Mouse (Mus musculus): ENCODE data around the gene Slc7a14. TPM values are rescaled to one million over a fixed set of nuclear protein-coding genes. Genes with fewer than 3 reads are reported as not detected.

Gene Slc7a14
- total RNA-seq, 1 experiment from 2014 or later = 4.3 TPM

DNA sequence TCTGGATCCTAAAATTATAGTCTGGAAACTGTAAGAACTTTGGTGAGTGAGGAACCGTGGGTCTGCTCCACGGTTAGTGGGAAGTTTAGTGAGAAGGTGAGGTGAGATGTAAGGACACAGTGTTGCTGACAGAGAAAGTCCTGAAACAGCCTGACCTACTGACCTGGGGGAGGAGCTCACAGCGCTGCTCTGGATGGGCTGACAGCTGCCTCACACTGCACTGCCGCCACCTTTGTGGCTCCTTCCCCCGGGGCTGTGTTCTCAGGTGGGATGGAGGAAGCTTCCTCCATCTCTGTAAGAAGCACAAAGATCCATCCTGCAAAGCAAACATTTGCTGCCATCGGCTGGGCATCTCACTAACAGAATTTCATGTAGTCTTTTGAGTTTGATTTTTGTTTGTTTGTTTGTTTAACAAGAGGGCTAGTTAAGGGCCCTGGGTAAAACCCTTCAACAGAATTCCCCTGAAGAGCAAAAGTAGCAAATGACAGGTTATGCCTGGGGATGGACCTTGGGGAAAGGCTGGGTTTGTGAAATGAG lies 101.7 kb downstream of the Slc7a14 start:
- DNase-seq = no peak

DNA sequence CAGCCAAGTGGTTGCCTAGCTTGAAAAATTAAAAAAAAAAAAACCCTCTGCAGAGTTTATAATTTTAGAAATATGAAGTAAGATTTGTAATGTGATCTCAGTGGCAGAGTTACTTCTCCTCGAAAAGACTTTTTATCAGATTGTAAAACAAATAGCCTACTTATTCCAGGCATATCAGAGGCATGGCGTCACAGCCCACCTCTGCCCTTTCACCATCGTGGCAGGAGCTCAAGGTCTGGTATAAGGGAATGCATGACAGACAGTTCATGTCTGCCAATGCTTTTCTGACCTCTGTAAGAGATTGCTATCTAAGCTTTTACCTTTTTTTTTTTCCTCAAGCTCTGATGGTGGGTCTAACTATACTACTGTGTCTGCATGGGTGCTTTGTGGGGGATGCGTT lies 102.1 kb downstream of the Slc7a14 start:
- no peak for DNase-seq

DNA sequence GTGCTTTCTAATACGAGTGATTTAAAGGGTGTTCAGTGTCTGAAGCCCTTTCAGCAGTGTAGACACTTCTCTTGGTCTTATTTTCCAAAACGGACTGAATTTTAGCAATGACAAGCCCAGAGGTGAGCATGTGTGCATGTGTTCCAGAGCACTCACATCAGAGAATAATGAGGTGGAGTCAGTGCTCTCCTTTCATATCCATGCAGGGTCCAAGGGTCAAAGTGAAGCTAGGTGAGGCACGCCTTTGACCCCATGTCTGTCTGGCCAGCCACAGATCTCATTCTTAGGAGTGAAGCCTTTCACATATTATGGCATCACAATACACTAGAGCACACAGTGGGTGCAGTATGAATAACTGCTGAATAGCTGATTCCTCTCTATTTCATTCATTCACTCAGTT lies 105.0 kb downstream of the Slc7a14 start:
- DNase-seq = no peak

DNA sequence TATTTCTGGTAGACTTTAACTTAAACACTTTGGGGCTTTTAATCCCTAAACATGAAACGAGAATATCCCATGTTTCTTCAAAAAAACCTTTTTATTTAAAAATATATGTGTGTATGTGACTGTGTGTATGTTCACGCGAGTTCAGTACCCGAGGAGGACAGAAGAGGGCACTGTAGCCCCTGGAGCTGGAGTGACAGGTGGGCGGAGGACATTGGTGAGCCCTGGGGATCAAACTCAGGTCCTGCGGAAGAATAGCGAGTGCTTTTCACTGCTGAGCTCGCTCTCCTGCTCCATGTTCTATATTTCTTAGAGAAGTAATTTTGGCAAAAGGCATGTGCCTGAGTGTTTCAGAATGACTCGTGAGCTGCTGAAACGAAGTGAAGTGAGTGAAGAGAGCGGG lies 106.2 kb downstream of the Slc7a14 start:
- DNase-seq = no peak

DNA sequence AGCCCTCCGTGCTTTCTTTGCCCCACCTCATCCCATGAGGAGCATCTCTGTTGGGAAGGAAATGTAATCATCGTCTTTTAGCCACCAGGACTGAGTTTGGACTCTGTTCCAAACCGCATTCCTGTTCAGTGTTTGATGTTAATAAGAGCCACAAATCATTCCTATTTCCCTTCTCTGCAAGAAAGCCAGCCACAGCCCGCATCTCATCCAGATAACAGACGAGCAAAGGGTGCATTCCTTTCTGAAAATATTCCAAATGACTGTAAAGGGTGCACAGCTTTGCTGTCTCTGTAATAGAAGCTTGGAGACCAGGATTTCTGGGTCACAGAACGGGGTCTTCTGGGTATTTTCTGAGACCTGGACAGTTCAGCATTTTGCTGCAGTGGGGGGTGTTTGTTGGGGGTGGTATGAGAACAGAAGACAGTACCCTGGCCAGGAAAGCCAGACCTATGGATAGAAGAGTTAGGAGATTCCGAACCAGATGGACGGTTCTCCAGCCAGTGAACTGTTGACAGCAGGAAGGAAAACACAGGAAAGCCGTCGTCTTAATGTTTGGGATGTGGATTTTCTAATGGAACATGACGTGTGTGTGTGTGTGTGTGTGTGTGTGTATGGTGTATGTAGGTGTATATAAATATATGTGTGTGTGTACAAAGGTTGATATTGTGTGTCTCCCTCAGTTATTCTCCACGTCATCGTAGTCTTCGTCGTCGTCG lies 110.9 kb downstream of the Slc7a14 start:
- DNase-seq = no peak

DNA sequence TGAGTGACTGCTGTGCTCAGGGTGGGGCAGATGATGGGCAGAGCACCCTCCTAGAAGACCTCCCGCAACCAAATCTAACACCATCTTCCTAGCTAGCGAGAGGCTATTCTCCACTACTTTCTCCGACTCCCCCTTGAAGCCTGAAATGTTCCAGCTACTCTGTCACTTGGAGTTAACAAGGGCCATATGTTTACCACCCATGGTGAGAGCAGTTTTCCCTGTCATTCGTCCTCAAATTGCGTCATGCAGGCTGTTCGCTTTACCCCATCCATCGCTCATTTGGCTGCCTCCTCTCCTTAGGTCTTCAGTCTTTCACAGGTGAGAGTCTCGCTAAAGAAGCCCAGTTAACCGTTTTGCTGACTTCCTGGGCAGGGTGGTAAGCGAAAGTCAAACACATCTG lies 118.8 kb downstream of the Slc7a14 start:
- DNase-seq = no peak

DNA sequence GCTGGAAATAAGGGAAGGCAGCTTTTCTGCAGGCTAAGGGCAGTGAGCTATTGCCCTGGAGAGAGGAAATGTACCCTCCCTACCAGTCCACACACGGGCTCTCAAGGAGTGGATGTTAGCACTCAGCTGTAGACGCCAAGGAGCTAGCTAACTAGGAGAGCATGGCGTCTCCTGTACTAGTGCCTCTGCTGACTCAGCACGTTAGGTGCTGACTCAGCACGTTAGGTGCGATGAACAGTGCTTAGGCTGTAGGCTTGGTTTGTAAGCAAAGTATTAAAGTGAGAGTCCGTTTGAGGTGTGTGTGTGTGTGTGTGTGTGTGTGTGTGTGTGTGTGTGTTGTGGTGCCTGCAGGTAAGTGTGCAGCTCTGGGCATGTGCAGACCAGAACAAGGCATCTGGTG lies 119.8 kb downstream of the Slc7a14 start:
- no peak for DNase-seq

DNA sequence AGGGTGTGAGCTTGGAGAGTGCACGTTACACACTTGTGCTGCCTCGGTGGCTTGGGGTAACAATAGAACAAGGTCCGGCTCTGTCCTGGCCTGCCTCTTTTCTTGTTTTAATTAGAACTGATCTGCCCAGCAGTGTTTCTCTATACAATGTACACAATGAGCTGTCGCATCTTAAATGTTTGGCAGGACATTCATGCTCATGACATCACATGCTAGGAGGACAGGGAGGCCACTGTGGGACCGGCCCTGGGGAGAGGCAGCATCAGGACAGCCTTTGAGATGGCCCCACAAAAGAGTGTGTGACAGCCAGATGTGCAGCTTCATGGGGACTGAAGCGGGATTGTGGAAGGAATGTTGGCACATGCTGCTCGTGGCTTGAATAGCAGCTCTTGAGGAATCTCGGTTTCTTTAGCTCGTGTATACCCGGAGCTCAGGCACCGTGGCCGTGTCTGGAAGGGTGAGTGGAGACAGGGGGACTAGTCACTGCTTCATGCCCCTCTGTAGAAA lies 143.8 kb downstream of the Slc7a14 start:
- DNase-seq = no peak

DNA sequence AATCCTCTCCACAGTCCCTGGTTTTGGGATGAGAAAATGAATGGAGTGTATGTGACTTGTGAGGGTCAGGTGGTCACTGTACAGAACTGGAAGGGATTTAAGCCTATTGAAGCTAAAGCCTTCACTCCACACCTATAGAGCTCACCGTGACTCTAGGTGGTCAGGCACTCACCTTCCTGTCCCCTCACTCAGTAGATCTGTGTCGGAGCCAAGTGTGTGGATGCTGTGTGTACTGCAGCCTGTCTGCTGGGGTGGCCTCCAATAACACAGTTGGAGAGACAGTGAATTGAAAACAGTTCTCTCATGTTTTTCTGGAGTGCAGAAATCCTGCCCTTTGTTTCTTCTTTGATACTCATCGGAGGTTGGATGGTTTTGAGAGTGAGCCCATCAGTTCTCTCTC lies 144.4 kb downstream of the Slc7a14 start:
- DNase-seq = no peak

DNA sequence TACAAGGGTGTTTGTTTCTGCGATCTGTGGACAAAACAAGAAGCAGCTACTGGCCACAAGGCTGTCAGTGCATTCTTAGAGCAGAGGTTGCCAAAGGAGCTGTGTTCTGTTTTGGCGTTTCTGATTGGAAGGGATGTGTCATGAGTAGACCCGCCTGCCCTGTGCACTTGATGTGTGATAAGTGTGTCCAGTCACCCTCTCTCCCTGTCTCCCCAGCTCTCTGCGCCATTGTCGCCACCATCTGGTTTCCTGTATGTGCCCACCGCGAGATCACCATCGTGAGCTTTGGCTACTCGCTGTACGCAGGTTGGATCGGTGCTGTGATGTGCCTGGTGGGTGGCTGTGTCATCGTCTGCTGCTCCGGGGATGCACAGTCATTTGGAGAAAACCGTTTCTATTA lies 147.3 kb downstream of the Slc7a14 start:
- no peak for DNase-seq

DNA sequence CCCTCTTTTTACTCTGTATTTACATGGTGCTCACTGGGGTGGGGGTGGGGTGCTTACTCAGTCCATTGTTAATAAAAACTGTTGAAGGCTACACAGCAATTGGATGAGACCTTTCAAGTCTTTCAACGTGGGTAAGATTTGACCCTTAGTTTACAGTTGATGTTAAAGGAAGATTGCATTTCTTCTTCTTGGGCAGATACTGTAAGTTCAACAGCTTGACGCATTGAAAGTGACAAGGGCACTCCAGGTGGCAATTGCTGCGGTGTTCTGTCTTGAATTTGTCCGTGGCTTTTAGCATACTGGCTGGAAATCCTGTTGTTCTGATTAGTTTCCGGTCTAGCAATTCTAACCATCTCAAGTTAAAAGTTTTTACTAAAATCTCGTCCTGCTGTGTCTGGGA lies 148.8 kb downstream of the Slc7a14 start:
- no peak for DNase-seq

DNA sequence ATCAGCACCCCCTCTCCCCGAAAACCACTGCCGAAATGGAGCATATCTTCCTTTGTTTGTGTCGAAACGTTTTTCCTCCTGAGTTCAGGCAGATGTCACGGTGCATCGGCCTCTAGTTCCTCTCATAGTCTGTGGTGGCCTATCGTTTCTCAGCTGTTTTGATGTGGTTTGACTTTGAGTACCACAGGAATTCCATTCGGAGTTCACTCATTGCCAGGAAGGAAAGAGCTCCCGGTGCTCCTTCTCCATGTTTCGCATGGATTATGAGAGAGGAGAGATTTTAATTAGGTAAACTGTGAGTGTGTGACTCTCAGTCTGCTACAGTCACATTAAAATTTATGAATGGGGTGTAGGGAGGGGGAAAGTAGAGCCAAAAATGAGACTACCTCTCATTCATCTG lies 150.1 kb downstream of the Slc7a14 start:
- DNase-seq = no peak

DNA sequence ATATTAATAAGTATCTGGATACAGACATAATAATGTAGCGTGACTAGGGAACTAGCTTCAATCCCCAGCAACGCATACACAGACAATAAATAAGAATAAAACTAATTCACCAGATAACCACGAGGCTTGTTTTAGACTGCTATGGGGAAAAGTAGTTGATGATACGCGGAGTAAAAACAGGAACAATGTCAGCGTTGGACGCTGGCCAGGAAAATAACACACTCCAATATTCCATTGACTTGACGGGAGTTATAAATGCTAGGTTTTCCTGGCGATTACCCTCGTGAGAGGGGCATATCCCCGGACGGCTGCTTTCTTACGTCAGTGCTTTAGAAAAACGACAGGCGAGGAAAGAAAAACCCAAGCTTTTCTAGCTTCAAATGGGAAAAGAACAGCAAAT lies 152.4 kb downstream of the Slc7a14 start:
- no peak for DNase-seq

DNA sequence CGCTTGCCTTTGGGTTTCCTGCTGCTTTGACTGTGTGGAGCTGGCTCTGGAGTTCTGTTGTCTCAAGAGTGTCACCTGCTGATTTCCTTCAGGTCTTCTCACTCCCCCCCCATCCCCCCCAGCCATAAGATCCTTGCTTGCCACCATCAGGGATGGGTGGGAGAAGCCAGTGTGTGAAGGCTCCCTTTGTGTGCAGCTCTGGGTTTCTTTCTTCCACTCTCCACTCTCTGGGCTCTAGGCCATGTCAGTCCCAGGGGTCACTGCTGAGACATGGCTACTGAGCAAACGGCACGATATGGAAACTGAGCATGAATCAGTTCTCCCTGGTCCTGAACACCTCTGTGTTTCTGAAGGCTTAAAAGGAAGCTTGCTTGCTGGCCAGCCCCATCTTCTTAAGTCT lies 154.1 kb downstream of the Slc7a14 start:
- DNase-seq = no peak

Other genes with a start within 250 kb of the Slc7a14 start
- gene Skil, start 215.3 kb downstream of the Slc7a14 start, total RNA-seq (2021) = 32.9 and 39.3 TPM in 2 replicates
- gene Cldn11, start 160.5 kb downstream of the Slc7a14 start, total RNA-seq (2021) = 6.6 and 9.4 TPM in 2 replicates

Data from adrenal gland, postnatal 25 days (tissue).